Mouse (Mus musculus) bone marrow macrophage, adult 2 months (primary cell): Measurements from ENCODE around the gene Tmem231.

Source experiments
- CTCF ChIP-seq: IDR thresholded peaks from 2 replicates; pipeline ENCODE4 v1.5.1; 2012; ENCODE audit warnings: low read depth, mild to moderate bottlenecking, low read length, moderate library complexity
- POLR2A ChIP-seq: IDR thresholded peaks from 2 replicates; pipeline ENCODE4 v1.6.1; 2012; ENCODE audit warnings: mild to moderate bottlenecking, low read depth, low read length, borderline replicate concordance

GRCm38 (mm10) chr8:111951317-111951716 is 17.6 kb upstream of the Tmem231 start:
- TF ChIP-seq CTCF (no peak), POLR2A (no peak)
